Mouse (Mus musculus): ENCODE results near the gene Cd27.

Cd27 gene

DNA sequence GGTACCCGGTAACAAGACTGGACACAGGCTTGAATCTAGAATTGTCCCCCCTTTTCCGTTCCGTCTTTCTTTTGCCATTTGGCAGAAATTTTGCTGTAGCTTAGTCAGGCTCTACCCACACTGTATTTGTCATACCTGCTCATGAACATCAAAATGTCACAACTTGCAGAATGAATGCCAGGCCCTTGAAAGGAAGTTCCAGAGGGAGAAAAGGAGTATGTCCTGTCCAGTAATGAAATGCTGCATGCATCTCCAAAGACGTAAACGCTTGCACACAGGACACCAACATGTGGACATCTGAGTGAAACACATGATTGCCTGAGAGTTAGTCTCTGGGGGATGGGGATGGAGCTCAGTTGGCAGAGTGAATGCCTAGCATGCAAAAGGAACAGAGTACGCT lies 23.1 kb downstream of the Cd27 start:
- no peak for DNase-seq (ENCODE audit: low read depth, low spot score)

DNA sequence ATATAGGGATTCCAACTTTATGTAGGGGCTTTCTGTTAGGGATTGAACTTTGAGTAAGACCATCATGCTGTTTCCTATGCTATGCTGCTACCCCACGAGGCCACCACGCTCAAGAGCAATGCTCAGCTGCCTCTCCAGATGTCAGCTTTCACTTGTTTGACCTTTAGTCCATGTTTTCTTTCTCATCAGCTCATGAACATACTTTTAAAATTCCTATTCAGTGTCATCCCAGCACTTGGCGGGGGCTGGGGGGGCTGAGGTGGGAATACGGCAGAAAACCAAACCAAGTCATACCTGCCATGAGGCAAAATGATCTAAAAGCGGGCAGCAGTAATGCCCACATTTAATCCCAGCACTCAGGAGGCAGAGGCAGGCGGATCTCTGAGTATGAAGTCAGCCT lies 23.7 kb downstream of the Cd27 start:
- DNase-seq (ENCODE audit: low read depth, low spot score) = no peak

DNA sequence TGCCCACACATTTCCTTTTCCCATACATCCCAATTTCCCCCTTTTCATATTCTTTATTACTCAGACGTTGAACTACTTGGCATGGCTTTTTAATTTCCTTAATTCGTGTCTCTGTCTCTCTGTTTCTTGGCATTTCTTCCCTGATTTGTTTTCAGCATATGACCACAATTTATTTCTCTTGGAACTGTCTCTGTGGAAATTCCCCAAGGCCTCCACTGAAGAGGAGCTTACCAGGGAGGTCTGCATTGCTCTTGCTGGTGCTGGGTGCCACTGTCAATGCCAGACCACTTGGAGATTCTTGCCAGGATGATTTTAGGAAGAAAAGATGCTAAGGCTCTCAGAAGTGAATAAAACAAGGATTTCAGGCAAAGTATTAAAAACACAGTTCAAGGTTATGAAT lies 24.2 kb downstream of the Cd27 start:
- no peak for DNase-seq (ENCODE audit: low read depth, low spot score)

DNA sequence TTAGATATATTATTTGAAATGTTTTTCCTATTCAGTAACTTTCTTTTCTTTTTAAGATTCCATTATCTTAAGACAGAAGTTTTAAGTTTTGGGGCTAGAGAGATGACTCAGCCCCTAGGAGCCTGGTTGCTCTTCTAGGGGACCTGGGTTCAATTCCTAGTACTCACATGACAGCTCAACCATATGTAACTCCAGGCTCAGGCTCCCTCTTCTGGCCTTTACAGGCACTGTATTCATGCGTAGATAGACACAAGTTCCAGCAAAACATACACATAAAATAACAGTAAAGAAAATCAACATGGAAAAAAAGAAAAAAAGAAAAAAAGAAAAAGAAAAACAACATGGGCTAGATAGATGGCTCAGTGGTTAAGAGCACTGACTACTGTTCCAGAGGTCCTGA lies 26.4 kb downstream of the Cd27 start:
- peak; percentile 56 for DNase-seq (ENCODE audit: low read depth, low spot score)

DNA sequence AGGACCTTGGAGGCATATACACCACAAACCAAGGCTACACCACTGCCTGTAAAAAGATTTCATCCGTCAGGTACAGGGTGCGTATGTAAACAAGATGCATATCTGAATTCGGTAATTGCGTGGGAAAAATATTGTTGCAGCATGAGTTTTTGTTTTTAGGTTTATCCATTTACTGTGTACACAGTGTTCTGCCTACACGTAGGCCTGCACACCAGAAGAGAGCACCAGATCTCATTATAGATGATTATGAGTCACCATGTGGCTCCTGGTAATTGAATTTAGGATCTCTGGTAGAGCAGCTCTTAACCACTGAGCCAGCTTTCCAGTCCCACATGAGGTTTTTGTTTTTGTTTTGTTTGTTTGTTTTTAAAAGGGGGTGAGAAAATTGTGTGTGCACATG lies 39.6 kb downstream of the Cd27 start:
- DNase-seq (ENCODE audit: low read depth, low spot score) = no peak

DNA sequence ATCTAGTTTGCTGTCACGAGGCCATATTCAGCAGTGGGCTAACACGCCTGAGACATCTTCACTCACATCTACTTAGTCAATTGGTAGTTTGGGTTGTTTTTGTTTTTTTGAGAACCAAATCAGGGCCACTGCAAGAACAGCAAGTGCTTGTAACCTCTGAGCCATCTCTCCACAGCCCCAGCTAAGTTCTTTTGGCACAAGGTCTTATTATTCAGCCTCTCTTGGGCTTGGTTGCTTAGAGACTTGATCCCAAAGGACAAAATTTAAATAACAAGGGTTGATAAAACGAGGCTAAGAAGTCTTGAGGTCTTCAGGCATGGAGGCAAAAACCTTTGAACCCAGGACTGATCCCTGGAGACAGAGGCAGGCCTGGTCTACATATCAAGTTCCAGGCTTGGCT lies 40.5 kb downstream of the Cd27 start:
- DNase-seq (ENCODE audit: low read depth, low spot score) = peak; percentile 91

DNA sequence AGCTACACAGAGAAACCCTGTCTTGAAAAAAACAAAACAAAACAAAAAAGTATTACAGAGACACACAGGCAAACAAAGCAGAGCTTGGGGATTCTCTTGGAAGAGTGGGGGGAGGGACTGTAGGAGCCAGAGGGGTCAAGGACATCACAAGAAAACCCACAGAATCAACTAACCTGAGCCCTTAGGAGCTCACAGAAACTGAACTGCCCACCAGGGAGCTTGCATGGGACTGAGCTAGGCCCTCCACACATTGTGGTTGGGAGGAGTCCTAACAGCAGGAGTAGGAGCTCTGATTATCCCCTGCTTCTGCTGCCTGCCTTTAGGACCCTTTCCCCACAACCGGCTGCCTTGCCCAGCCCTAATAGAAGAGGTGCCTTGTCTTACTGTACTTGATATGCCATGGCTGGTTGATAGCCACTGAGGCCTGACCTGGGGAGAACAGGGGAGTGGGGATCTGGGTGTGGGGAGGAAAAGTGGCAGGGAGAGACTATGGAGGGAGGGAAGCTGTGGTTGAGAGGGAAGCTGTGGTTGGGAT lies 41.2 kb downstream of the Cd27 start:
- peak; percentile 85 for DNase-seq (ENCODE audit: low read depth, low spot score)

DNA sequence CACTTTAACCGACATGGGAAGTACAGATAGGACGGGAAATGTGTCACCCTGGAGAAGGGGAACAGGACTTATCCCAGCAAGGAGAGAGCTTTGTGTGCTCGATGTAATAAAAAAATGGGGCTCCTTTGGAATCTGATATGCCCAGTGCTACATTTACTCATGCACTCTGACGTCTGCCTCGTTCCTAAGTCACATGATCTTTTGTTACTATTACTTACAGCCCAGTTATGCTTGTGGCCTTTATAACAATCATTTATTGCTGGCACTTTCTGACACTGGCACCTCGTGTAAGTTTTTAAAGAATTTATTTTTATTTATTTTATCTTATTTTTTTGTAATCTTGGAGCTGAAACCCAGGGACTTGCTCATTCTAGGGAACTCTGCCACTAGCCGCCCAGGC lies 43.4 kb downstream of the Cd27 start:
- no peak for DNase-seq (ENCODE audit: low read depth, low spot score)

DNA sequence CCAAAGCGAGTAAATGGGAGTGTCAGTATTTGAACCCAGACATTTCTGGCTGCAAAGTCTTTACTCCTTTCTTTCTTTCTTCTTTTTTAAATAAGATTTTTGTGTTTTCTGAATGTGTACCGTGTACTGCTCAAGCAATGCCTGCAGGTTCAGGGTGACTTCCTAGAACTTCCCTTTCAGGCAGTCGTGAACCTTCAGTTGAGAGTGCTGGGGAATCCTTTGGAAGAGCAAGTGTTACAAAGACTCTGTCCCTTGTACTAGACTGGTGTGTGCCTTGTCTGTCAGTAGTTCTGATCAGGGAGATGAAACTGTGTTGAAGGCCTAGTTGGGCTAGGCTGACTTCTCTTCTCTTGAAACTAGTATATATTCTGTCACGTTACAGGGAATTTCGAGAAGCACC lies 44.0 kb downstream of the Cd27 start:
- no peak for DNase-seq (ENCODE audit: low read depth, low spot score)

DNA sequence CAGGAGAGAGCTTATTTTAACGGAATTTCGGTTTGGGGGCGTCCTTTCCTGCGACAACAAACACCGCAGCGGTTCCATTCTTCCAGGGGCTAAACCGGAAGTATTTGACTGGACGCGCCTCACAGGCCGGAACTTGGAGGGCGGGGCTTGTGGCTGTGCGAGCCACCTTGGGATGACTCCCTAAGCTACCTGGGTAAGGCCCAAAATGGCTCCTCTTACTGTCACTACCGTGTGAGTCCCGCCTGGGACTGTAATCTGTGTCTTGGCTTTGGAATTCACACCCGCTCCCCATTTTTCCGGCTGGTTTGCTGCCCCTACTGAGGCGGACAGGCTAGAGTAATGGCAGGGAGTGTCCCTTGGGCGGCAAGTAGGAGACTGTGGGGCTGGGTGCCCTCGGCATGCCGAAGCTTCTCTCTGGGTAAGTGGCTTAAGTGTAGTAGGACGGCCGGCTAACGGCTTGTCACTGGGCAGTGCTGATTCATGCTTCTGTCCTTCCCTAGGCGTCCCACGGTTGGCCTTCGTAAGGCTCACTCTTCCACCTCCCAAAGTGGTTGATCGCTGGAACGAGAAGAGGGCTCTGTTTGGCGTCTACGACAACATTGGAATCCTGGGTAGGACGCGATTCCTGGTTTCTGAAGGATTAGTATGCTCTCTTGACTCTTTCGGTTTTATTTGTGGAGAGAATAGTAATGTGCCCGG lies 44.6 kb downstream of the Cd27 start:
- DNase-seq (ENCODE audit: low read depth, low spot score) = peak; percentile 98

DNA sequence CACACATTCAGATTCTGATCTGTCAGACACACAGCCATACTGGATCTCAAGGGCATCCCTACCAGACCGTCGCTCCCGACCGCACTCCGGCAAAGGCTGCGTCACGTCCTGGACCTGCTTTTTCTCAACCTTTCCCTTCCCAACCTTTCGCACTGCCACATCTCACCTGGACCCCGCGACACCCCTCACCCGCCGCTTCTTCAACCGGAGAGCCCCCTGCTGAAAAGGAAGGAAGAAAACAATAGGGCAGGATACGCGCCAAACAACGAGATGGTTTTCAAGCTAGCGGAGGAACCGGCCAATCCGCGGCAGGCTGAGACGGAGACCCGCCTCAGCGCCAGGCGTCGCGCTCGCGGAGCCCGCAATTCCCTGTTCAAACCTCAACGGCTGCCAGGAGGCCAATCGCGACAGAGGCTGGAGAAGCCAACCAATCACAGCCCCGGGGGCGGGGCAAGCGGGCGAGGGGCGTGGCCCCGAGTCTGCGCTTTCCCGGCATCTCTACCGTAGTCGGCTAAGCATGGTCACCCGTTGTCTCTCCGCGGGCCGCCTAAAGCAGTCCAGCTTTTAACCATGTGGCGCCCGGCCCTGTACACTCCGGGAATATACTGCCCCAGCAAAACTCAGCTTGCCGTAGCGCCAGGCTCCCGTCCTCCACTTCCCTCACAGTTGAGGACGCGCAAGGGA lies 45.3 kb downstream of the Cd27 start, which contains the start of the genes Ncapd2 and Mrpl51:
Ncapd2 (minus strand) TSS at position 370 of the 684 bp plus-strand sequence.
Mrpl51 (plus strand) TSS at position 470 of the 684 bp plus-strand sequence.
- peak; percentile 99 for DNase-seq (ENCODE audit: low read depth, low spot score)

DNA sequence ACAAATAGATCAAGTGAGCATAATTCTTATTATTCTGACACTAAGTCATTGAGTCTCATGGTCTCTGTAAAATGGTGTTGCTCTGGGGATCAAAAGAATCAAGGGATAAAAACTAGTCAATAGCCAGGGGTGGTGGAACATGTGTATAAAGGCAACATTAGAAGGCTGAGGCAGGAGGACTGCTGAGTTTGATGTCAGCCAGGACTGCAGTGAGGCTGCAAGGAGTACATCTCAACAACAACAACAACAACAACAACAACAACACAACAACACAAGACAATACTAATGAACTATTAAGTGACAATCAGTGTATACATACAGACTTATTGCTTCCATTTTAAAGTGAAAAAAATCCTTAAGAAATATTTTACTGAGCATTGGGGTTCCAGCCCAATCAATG lies 46.0 kb downstream of the Cd27 start:
- DNase-seq (ENCODE audit: low read depth, low spot score) = no peak

DNA sequence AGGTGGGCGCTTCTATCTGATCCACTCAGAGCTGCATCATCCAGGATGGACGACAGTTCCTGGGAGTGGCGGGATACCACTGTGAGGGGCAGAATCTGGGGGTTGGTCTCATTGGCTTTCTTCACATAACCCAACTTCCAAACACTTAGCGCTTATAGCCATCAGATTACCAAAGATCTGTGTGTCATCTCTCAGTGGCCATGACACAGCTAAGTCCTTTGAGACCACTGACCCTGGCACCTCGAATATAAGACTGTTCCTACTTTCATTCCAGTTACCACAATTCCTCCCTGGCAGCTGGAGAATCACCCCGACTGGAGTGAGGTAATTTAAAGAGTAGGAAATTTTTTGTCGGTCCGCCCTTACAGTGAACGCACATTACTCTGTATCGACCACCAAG lies 50.6 kb downstream of the Cd27 start:
- DNase-seq (ENCODE audit: low read depth, low spot score) = no peak

All from ES-CJ7 (cell line).